Mouse (Mus musculus) limb, embryonic 11.5 days (tissue): ENCODE measurements around the gene Dhrs3. TPM values are rescaled to one million over a fixed set of nuclear protein-coding genes. Genes with fewer than 3 reads are reported as not detected.

Source experiments
- ATAC-seq: fragments of 200-750 bp; cut with Nextera tagmentation; 2 replicates; pipeline ENCODE4 v1.8.0; 2017; ENCODE audit warnings: low read depth; ENCODE audit not compliant: insufficient number of reproducible peaks, low FRiP score, low TSS enrichment
- DNase-seq: peaks from one replicate; pipeline ENCODE4 v3.0.0-alpha.2; 2015; ENCODE audit warnings: low spot score
- H3K27ac ChIP-seq: fragments of 300-500 bp; sonication (generic); replicated peaks from 2 replicates; pipeline ENCODE4 v1.5.1; 2014; ENCODE audit warnings: low read depth, mild to moderate bottlenecking, low read length
- H3K27me3 ChIP-seq: fragments of 300-500 bp; sonication (generic); 2 replicates; pipeline ENCODE4 v1.6.1; 2014; ENCODE audit warnings: mild to moderate bottlenecking, low read length, mixed read lengths; ENCODE audit not compliant: control insufficient read depth, insufficient read depth
- H3K36me3 ChIP-seq: fragments of 300-500 bp; sonication (generic); 2 replicates; pipeline ENCODE4 v1.6.1; 2014; ENCODE audit warnings: mild to moderate bottlenecking, low read length, moderate library complexity, mixed read lengths; ENCODE audit not compliant: control insufficient read depth, insufficient read depth
- H3K4me1 ChIP-seq: fragments of 300-500 bp; sonication (generic); 2 replicates; pipeline ENCODE4 v1.6.1; 2014; ENCODE audit warnings: low read length, mixed read lengths; ENCODE audit not compliant: control insufficient read depth, insufficient read depth
- H3K4me2 ChIP-seq: fragments of 300-500 bp; sonication (generic); 2 replicates; pipeline ENCODE4 v1.6.1; 2014; ENCODE audit warnings: low read depth, mild to moderate bottlenecking, moderate library complexity; ENCODE audit not compliant: severe bottlenecking
- H3K4me3 ChIP-seq: fragments of 300-500 bp; sonication (generic); 2 replicates; pipeline ENCODE4 v1.5.1; 2014; ENCODE audit warnings: low read depth, low read length
- H3K9ac ChIP-seq: fragments of 300-500 bp; sonication (generic); 2 replicates; pipeline ENCODE4 v1.6.1; 2014; ENCODE audit warnings: mild to moderate bottlenecking, low read length
- H3K9me3 ChIP-seq: fragments of 300-500 bp; sonication (generic); 2 replicates; pipeline ENCODE4 v1.6.1; 2016; ENCODE audit warnings: low read length; ENCODE audit not compliant: control insufficient read depth
- WGBS: fragments of 180-500 bp; shearing (Covaris S2); extraction: QIAGEN DNeasy Blood & Tissue Kit; methylation state at CpG from one replicate; pipeline ENCODE4 v1.1.7; 2014; 5-methylcytosine and 5-hydroxymethylcytosine counted together
- polyA plus RNA-seq: library from polyadenylated mRNA; unstranded; fragments of >200 nt; fragmentation: Nextera tagmentation; extraction: Ambion mirVana; gene quantifications from 2 replicates; pipeline ENCODE4 v1.2.1, GENCODE M21; 2014

Gene Dhrs3
- polyA plus RNA-seq, 1 experiment from 2014 or later = 50.2 TPM

DNA sequence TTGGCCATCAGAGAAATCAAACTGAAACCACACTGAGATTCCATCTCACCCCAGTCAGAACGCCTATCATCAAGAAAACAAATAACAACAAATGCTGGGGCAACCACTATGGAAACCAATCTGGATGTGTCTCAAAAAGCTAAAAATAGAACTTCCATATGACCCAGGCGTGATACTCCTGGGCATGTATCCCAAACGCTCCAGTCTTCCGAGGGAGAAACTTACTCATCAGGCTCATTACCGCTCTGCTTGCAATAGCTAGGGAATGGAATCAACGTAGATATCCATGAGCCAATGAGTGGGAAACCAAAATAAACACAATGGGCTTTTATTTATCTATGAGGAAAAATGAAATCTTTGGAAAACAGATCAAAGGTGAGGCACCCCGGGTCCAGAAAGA lies 59.2 kb downstream of the Dhrs3 start:
- WGBS = 91% methylated on average over 7 of the region's 7 CpGs
- Histone ChIP-seq H3K27ac (no peak overlapping the region), H3K9me3 (no peaks in the 10 kb centered on the region), H3K9ac (no peak overlapping the region), H3K4me3 (no peak overlapping the region), H3K27me3 (no peaks in the 10 kb centered on the region), H3K36me3 (no peaks in the 10 kb centered on the region), H3K4me1 (peaks cover 13% of the 10 kb centered on the region), H3K4me2 (no peak overlapping the region)
- ATAC-seq (no peak), DNase-seq (no peak)

DNA sequence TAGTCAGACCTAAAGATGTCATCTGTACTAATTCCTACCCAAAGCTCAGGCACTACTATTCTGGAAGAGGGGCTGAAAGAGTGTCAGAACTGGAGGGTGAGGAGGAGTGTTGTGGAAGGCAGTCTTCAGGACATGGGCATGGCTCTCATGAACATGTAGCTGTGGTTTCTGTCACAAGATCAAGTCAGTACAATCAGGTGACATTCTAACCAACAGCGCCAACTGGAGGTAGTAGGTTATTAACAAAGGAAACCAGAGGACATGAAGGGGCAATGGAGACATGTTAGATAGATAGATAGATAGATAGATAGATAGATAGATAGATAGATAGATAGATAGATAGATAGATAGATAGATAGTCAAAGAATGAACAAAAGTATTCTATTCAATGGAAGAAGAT lies 60.8 kb downstream of the Dhrs3 start:
- no peak overlapping the region for H3K9ac ChIP-seq
- ATAC-seq (no peak), DNase-seq (no peak)
- no peaks in the 10 kb centered on the region for H3K27me3 ChIP-seq
- H3K27ac ChIP-seq = no peak overlapping the region
- H3K4me2 ChIP-seq = no peak overlapping the region
- WGBS = 95% methylated on average over 1 of the region's 1 CpGs
- no peaks in the 10 kb centered on the region for H3K9me3 ChIP-seq
- peaks cover 11% of the 10 kb centered on the region for H3K4me1 ChIP-seq
- H3K4me3 ChIP-seq = no peak overlapping the region
- no peaks in the 10 kb centered on the region for H3K36me3 ChIP-seq

DNA sequence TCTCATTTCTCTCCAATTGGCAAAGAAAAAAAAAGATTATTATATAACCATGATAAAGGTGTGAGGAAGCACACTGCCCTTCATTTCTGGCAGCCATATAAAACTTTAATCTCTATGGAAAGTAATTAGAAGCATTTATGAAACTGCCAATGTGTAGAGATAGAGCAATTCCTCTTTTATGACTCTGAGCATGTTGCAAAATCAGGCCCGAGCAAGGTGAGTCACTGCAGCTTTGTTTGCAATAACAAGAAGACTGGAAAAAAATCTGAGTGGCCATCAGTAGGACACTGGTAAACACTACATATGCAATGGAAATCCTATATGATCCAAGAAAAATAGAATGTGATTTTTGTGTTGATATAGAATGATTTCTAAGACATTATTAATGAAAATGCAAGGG lies 63.2 kb downstream of the Dhrs3 start:
- H3K4me1 ChIP-seq = no peaks in the 10 kb centered on the region
- no peak overlapping the region for H3K4me3 ChIP-seq
- no peaks in the 10 kb centered on the region for H3K36me3 ChIP-seq
- no peak for ATAC-seq
- no peaks in the 10 kb centered on the region for H3K27me3 ChIP-seq
- no peak overlapping the region for H3K9ac ChIP-seq
- no peaks in the 10 kb centered on the region for H3K9me3 ChIP-seq
- no peak overlapping the region for H3K4me2 ChIP-seq
- no peak for DNase-seq
- H3K27ac ChIP-seq = no peak overlapping the region
- 76% methylated on average over 1 of the region's 1 CpGs for WGBS

DNA sequence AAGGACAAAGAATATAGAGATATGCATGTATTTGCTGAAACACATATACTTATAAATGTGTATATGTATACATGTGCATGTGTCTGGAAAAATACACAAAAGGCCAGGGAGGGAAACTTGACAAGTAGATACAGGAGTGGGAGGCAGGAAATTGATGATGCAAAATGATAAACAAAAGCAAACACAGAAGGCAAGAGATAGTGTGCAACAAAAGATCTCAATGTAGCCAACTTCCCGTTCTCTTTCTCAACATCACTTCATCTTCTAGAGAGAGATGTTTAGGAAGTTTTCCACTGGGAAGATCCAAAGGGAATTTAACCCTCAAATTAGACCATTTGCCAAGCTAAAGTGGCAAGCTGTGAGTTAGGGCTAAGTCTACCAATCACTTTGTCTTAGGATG lies 63.7 kb downstream of the Dhrs3 start:
- no peaks in the 10 kb centered on the region for H3K4me1 ChIP-seq
- no peaks in the 10 kb centered on the region for H3K36me3 ChIP-seq
- 82% methylated on average over 1 of the region's 1 CpGs for WGBS
- no peaks in the 10 kb centered on the region for H3K27me3 ChIP-seq
- no peaks in the 10 kb centered on the region for H3K9me3 ChIP-seq
- no peak for DNase-seq
- H3K4me3 ChIP-seq = no peak overlapping the region
- no peak overlapping the region for H3K27ac ChIP-seq
- ATAC-seq = no peak
- H3K9ac ChIP-seq = no peak overlapping the region
- no peak overlapping the region for H3K4me2 ChIP-seq

DNA sequence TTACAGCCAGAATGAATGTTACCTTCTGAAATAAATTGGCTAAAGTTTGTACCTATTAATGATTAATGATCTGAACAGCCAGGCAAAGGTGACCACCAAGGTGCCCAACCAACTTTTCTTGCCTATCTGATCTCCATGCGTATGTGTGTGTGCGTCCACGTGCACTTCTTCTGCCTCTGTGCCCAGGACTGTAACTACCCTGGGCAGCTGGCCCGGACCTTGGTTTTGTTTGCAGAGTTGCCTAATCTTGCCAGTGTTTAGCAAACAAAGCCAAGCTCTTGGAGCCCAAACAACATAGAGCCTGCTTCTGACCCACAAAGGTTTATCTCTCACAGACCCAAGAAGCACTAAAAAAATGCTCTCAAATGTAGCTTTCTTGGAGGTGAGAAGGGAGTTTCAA lies 64.6 kb downstream of the Dhrs3 start:
- no peak overlapping the region for H3K4me3 ChIP-seq
- no peaks in the 10 kb centered on the region for H3K36me3 ChIP-seq
- ATAC-seq = no peak
- H3K9ac ChIP-seq = no peak overlapping the region
- no peak overlapping the region for H3K27ac ChIP-seq
- H3K4me2 ChIP-seq = no peak overlapping the region
- DNase-seq = no peak
- WGBS = 89% methylated on average over 4 of the region's 4 CpGs
- H3K27me3 ChIP-seq = no peaks in the 10 kb centered on the region
- H3K9me3 ChIP-seq = no peaks in the 10 kb centered on the region
- H3K4me1 ChIP-seq = no peaks in the 10 kb centered on the region

GRCm38 (mm10) chr4:144957721-144958120 lies 65.1 kb downstream of the Dhrs3 start:
- H3K27me3 ChIP-seq = no peaks in the 10 kb centered on the region
- H3K4me2 ChIP-seq = no peak overlapping the region
- H3K9ac ChIP-seq = no peak overlapping the region
- no peak for DNase-seq
- WGBS = 76% methylated on average over 2 of the region's 2 CpGs
- H3K27ac ChIP-seq = no peak overlapping the region
- no peaks in the 10 kb centered on the region for H3K4me1 ChIP-seq
- no peaks in the 10 kb centered on the region for H3K36me3 ChIP-seq
- no peak for ATAC-seq
- no peaks in the 10 kb centered on the region for H3K9me3 ChIP-seq
- H3K4me3 ChIP-seq = no peak overlapping the region

- Histone ChIP-seq H3K4me2 (no peak overlapping the region), H3K4me1 (no peaks in the 10 kb centered on the region), H3K27me3 (no peaks in the 10 kb centered on the region), H3K9ac (no peak overlapping the region), H3K9me3 (no peaks in the 10 kb centered on the region), H3K36me3 (no peaks in the 10 kb centered on the region), H3K4me3 (no peak overlapping the region), H3K27ac (no peak overlapping the region)
- 72% methylated on average over 8 of the region's 8 CpGs for WGBS
- DNase-seq (no peak), ATAC-seq (no peak)
These were observed 67.7 kb downstream of the Dhrs3 start for GRCm38 (mm10) chr4:144960188-144960904.

- Histone ChIP-seq H3K4me3 (no peak overlapping the region), H3K4me2 (no peak overlapping the region), H3K9me3 (no peaks in the 10 kb centered on the region), H3K36me3 (no peaks in the 10 kb centered on the region), H3K9ac (no peak overlapping the region), H3K27me3 (no peaks in the 10 kb centered on the region), H3K4me1 (no peaks in the 10 kb centered on the region), H3K27ac (no peak overlapping the region)
- no peak for DNase-seq
- 94% methylated on average over 4 of the region's 4 CpGs for WGBS
- ATAC-seq = no peak
These were observed 68.6 kb downstream of the Dhrs3 start for GRCm38 (mm10) chr4:144961232-144961631.

DNA sequence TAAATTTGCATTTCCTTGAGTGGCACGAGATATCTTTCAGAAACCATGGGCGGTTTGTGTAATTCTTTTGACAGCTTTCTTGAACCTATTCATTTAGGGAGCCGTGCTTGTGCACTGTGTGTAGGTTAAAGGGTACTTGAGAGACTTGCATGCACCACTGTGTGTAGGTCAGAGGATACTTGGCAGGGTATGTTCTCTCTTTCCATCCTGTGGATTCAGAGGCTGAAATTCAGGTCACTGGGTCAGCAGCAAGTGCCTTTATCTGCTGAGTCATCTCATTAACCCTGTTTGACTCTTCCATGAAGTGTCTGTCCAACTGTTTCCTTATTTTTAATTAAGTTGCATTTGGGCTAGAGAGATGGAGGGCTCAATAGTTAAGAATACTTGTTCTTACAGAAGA lies 69.1 kb downstream of the Dhrs3 start:
- H3K4me1 ChIP-seq = no peaks in the 10 kb centered on the region
- no peak overlapping the region for H3K4me2 ChIP-seq
- H3K9me3 ChIP-seq = no peaks in the 10 kb centered on the region
- ATAC-seq (no peak), DNase-seq (no peak)
- H3K27ac ChIP-seq = no peak overlapping the region
- H3K36me3 ChIP-seq = no peaks in the 10 kb centered on the region
- no peak overlapping the region for H3K4me3 ChIP-seq
- no peaks in the 10 kb centered on the region for H3K27me3 ChIP-seq
- H3K9ac ChIP-seq = no peak overlapping the region
- WGBS = 92% methylated on average over 3 of the region's 3 CpGs
